Mouse (Mus musculus) ES-E14 (cell line): Measurements from ENCODE around the gene Ehbp1l1. TPM values are rescaled to one million over a fixed set of nuclear protein-coding genes. Genes with fewer than 3 reads are reported as not detected.
A peak's percentile ranks its signal among the peaks of the same experiment; 100 is the strongest.

ENCODE experiments used
- DNase-seq: peaks from one replicate; pipeline ENCODE4 v3.0.0-alpha.2; 2013; ENCODE audit warnings: low read depth, low spot score
- H3K27ac ChIP-seq: 2 replicates; pipeline ENCODE4 v1.5.1; 2012; ENCODE audit warnings: low read depth, mild to moderate bottlenecking, low read length, moderate library complexity, mixed read lengths; ENCODE audit not compliant: poor library complexity, insufficient read depth, severe bottlenecking
- H3K36me3 ChIP-seq: 2 replicates; pipeline ENCODE4 v1.6.1; 2012; ENCODE audit warnings: mild to moderate bottlenecking, low read length, moderate library complexity, mixed read lengths; ENCODE audit not compliant: control insufficient read depth, poor library complexity, insufficient read depth, severe bottlenecking
- H3K4me1 ChIP-seq, 2 experiments: fragments of 150-350 bp in 1 of 2; sonication (generic) in 1 of 2; 2 replicates each; pipeline ENCODE4 v1.6.1; 2012; ENCODE audit warnings: low read length in 2 of 2, mild to moderate bottlenecking in 1 of 2, mixed read lengths in 1 of 2; ENCODE audit not compliant: control insufficient read depth in 2 of 2, insufficient read depth in 2 of 2, poor library complexity in 1 of 2
- H3K4me3 ChIP-seq, 2 experiments: fragments of 150-350 bp in 1 of 2; sonication (generic) in 1 of 2; 2 replicates each; pipeline ENCODE4 v1.5.1; 2012; ENCODE audit warnings: low read length in 2 of 2, low read depth in 1 of 2, mild to moderate bottlenecking in 1 of 2, mixed read lengths in 1 of 2; ENCODE audit not compliant: insufficient read depth in 1 of 2, poor library complexity in 1 of 2, severe bottlenecking in 1 of 2
- H3K9ac ChIP-seq: 2 replicates; pipeline ENCODE4 v1.6.1; 2012; ENCODE audit warnings: low read depth, mild to moderate bottlenecking, low read length, mixed read lengths; ENCODE audit not compliant: poor library complexity, insufficient read depth, severe bottlenecking
- H3K9me3 ChIP-seq: fragments of 150-350 bp; sonication (generic); 2 replicates; pipeline ENCODE4 v1.6.1; 2012; ENCODE audit warnings: low read depth, mild to moderate bottlenecking, low read length; ENCODE audit not compliant: control insufficient read depth, insufficient read depth
- CHD2 ChIP-seq: IDR thresholded peaks from 2 replicates; pipeline ENCODE4 v1.6.1; 2014; ENCODE audit warnings: mild to moderate bottlenecking, low read depth, low read length, inconsistent platforms
- HCFC1 ChIP-seq: IDR thresholded peaks from 2 replicates; pipeline ENCODE4 v1.6.1; 2012; ENCODE audit warnings: low read length, inconsistent platforms, borderline replicate concordance; ENCODE audit not compliant: insufficient read depth
- MAFK ChIP-seq: IDR thresholded peaks from 2 replicates; pipeline ENCODE4 v1.6.1; 2014; ENCODE audit warnings: mild to moderate bottlenecking, low read depth, low read length, inconsistent platforms; ENCODE audit not compliant: insufficient read depth
- ZC3H11A ChIP-seq: IDR thresholded peaks from 2 replicates; pipeline ENCODE4 v1.6.1; 2012; ENCODE audit warnings: low read depth, mild to moderate bottlenecking, inconsistent platforms, low read length, borderline replicate concordance
- ZNF384 ChIP-seq: IDR thresholded peaks from 2 replicates; pipeline ENCODE4 v1.6.1; 2012; ENCODE audit warnings: low read depth, low read length, inconsistent platforms
- in situ Hi-C, 2 experiments: fragments of 600-800 bp; cut with MboI; formaldehyde crosslinking; loops; one replicate each; pipeline ENCODE4 v1.15.1; 2025; ENCODE audit warnings: low sequenced_read_pairs in 2 of 2, inconsistent platforms in 1 of 2; ENCODE audit not compliant: unreplicated experiment in 2 of 2
- total RNA-seq: library from RNA; depleted of rRNA; stranded (reverse); fragments of 300-350 nt; gene quantifications from 2 replicates; pipeline ENCODE4 v1.2.3, GENCODE M21; 2012

Ehbp1l1 gene
- total RNA-seq, 1 experiment = 16.4 TPM

DNA sequence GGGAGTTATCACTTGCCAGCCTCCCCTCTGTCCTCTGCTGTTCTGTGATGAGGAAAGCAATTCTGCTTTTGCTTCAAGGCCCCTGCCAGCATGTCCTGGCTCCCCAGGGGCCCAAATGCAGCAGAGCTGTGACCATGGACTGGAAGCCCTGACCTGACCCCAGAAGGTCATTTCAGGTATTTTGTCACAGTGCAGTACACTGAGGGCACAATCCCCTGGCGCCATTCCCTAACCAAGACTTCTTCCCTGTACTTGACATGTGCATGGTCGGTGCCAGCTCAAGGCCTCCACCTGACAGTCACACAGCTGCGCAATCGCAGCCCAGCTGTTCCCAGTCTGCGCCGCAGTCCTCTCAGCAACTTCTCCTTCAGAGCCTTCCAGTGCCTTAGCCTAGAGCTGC lies 37.0 kb upstream of the Ehbp1l1 start:
- Histone ChIP-seq H3K4me1 (peaks cover 2 to 12% of the 10 kb centered on the region in 2 experiments; a peak in 2 of 4 replicates), H3K36me3 (peaks cover 46% of the 10 kb centered on the region), H3K27ac (no peak overlapping the region), H3K9me3 (no peaks in the 10 kb centered on the region), H3K9ac (no peak overlapping the region), H3K4me3 (no peak overlapping the region)
- DNase-seq = no peak
- no peak for TF ChIP-seq ZNF384
- TF ChIP-seq ZC3H11A = no peak
- TF ChIP-seq CHD2 = no peak
- no peak for TF ChIP-seq MAFK
- TF ChIP-seq HCFC1 = no peak
- in situ Hi-C loops = no loop called here

GRCm38 (mm10) chr19:5758878-5759403 lies 32.8 kb upstream of the Ehbp1l1 start:
- H3K36me3 ChIP-seq = peaks cover 37% of the 10 kb centered on the region
- TF ChIP-seq ZC3H11A (no peak), HCFC1 (no peak), CHD2 (no peak), MAFK (no peak), ZNF384 (no peak)
- no peak overlapping the region for H3K4me3 ChIP-seq
- no peak overlapping the region for H3K9ac ChIP-seq
- DNase-seq = no peak
- no peak overlapping the region for H3K27ac ChIP-seq
- H3K9me3 ChIP-seq = no peaks in the 10 kb centered on the region
- in situ Hi-C loops = no loop called here
- peaks cover 0 to 17% of the 10 kb centered on the region in 2 experiments; a peak in 1 of 4 replicates for H3K4me1 ChIP-seq

GRCm38 (mm10) chr19:5756991-5757636 lies 31.0 kb upstream of the Ehbp1l1 start:
- in situ Hi-C loops = no loop called here
- no peak overlapping the region for H3K27ac ChIP-seq
- H3K4me1 ChIP-seq = peaks cover 0 to 11% of the 10 kb centered on the region in 2 experiments; a peak in 1 of 4 replicates
- peak overlapping the region; percentile 33 for H3K9ac ChIP-seq
- no peak for DNase-seq
- TF ChIP-seq ZNF384 (no peak), CHD2 (no peak), HCFC1 (no peak), MAFK (no peak)
- no peaks in the 10 kb centered on the region for H3K9me3 ChIP-seq
- H3K36me3 ChIP-seq = peaks cover 26% of the 10 kb centered on the region
- H3K4me3 ChIP-seq = peak overlapping the region; percentile 54

DNA sequence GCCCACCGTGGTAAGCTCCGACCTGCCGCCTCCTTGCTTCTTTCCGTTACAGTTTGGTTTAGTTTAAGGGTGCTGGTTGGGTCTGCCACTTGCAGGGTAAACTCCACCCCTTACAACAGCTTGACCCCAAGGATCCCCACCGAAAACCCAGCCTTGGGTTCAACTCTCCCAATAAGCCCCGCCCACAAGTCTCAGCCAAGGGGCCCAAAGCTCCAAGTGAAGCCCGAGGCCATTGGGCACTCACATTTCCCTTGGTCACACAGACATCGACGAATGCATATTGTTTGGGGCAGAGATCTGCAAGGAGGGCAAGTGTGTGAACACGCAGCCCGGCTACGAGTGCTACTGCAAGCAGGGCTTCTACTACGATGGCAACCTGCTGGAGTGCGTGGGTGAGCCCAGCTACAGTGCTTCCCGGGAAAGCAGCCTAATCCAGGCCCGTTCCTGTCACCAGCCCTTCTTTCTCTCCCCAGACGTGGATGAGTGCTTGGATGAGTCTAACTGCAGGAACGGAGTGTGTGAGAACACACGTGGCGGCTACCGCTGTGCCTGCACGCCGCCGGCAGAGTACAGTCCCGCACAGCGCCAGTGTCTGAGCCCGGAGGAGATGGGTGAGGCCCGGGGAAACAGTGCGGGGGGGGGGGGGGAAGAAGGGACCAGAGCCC lies 30.3 kb upstream of the Ehbp1l1 start:
- DNase-seq = no peak
- in situ Hi-C loops = no loop called here
- Histone ChIP-seq H3K9me3 (no peaks in the 10 kb centered on the region), H3K4me3 (peak overlapping the region; percentile 54), H3K36me3 (peaks cover 24% of the 10 kb centered on the region), H3K4me1 (peaks cover 3 to 16% of the 10 kb centered on the region in 2 experiments; a peak in 2 of 4 replicates), H3K27ac (no peak overlapping the region), H3K9ac (peak overlapping the region; percentile 33; the same call in 1 of the 2 replicates)
- TF ChIP-seq MAFK (no peak), HCFC1 (no peak), ZNF384 (no peak), ZC3H11A (no peak), CHD2 (no peak)
